Mouse (Mus musculus): Measurements from ENCODE around the gene Znrf3. TPM values are rescaled to one million over a fixed set of nuclear protein-coding genes. Genes with fewer than 3 reads are reported as not detected.
A peak's percentile ranks its signal among the peaks of the same experiment; 100 is the strongest.

Gene Znrf3
- total RNA-seq, 2 experiments from 2014 or later = 17.6 to 21.0 TPM

GRCm38 (mm10) chr11:5443511-5444233, 975 bp downstream of the Znrf3 start:
- intact Hi-C loops (cut with DNase I) = loop anchor here (10.0 kb wide), 1 partner anchor 149 kb away; no protein-coding TSS in a partner anchor
- peak; percentile 40 for DNase-seq

- intact Hi-C loops (cut with DNase I) = loop anchor here (10.0 kb wide), 1 partner anchor 148 kb away; no protein-coding TSS in a partner anchor
- no peak for DNase-seq
Measured at GRCm38 (mm10) chr11:5442590-5443021, 2.0 kb downstream of the Znrf3 start.

GRCm38 (mm10) chr11:5437646-5438045, 7.0 kb downstream of the Znrf3 start:
- no peak for DNase-seq
- intact Hi-C loops (cut with DNase I) = no loop called here

- intact Hi-C loops (cut with DNase I) = no loop called here
- no peak for DNase-seq
Measured at GRCm38 (mm10) chr11:5436988-5437387, 7.7 kb downstream of the Znrf3 start.

DNA sequence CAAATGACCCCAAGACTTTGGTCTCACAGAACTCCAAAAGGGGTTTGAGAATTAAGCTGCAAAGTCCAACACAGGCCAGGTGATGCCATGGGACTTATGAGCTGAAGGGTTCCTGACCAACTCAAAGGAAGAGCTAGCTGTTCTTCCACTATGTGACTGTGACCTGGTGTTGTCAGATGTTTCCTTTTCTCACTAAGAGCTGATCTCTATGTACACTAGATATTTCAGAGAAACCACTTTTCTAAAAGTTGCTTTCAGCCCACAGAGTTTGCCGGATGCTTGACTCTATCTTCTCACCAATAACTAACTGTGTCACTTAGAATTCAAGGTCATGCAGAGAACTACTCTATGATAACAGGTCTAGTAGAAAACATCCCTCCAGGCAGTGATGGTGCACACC, 9.2 kb downstream of the Znrf3 start:
- DNase-seq = no peak
- intact Hi-C loops (cut with DNase I) = no loop called here

- intact Hi-C loops (cut with DNase I) = no loop called here
- DNase-seq = no peak
Measured at GRCm38 (mm10) chr11:5432330-5432729, 12.3 kb downstream of the Znrf3 start.

GRCm38 (mm10) chr11:5430863-5431262, 13.8 kb downstream of the Znrf3 start:
- no peak for DNase-seq
- intact Hi-C loops (cut with DNase I) = no loop called here

- no peak for DNase-seq
- intact Hi-C loops (cut with DNase I) = no loop called here
Measured at GRCm38 (mm10) chr11:5429396-5430190, 15.1 kb downstream of the Znrf3 start.

DNA sequence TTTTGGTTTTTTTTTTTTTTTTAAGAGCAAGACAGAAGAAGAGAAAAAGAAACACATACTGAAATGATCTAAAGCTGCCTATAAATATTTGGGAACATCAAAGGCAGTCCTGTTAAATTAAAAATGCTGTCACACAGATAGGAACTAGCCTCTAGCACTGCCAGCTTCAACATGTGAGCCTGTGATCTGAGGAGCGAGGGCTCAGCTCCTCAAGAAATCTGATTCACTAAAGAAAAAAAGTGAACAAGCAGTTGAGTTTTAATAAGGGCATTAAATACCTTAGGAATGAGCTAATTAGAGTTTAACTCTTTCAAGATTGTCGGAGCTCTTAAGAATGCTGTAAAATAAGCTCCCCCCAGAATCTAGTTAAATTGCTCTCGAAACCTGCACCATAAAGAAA, 17.4 kb downstream of the Znrf3 start:
- intact Hi-C loops (cut with DNase I) = no loop called here
- DNase-seq = no peak

- DNase-seq = no peak
- intact Hi-C loops (cut with DNase I) = no loop called here
Measured at GRCm38 (mm10) chr11:5426317-5426716, 18.3 kb downstream of the Znrf3 start.

DNA sequence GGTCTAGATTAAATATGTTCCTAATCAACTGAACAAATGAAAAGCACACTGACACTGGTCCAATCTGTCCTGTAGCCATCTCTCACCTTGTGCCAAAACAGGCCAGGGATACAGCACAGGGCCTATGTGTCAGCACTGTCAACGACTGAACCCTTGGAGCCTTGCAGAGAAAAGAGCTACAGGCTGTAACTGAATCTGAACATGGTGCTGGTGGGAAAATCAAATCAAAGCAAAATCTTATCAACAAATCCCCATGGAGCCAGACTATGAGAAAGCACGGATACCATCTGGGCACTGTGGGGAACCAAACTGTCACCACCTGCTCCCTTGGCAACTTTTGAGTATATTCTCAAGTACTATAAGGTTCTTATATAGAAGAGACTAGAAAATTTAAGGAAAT, 19.5 kb downstream of the Znrf3 start:
- peak; percentile 63 for DNase-seq
- intact Hi-C loops (cut with DNase I) = no loop called here

DNA sequence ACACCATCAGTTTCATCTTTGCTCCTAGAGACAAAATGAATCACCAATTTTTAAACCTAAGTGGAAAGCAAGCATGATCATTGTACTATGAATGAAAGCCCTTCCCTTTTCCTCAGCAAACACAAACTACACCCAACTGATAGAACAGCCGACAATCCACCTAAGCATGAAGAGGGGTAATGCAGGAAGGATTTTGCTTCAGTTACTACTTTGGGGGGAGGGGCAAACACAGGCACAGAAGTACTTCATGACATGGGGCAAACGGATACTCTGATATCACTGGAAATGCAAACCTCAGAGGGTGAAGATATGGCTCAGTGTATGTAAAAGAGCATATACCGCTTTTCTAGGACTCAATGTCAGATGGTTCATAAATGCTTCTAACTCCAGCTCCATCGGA, 20.5 kb downstream of the Znrf3 start:
- DNase-seq = no peak

DNA sequence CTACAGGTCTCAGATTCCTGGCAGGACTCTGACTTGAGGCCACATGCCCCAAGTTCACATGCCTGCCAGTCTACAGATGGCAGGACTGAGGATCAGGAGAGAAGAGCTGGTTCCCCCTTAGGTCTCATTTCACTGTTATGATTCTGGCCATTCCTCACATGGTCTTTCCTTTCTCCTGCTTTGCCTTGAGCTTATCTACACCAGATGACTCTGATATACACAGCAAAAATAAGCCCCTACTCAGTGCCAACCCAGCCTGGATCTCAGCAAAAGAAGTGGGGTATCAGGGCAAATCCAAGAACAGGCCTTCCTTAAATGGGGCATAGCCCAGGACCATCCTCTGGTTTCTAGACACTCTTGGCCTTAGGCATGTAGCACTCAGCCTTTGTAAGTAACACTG, 21.6 kb downstream of the Znrf3 start:
- intact Hi-C loops (cut with DNase I) = no loop called here
- no peak for DNase-seq

More for the DNA sequence above, 20.5 kb downstream of the Znrf3 start:
- intact Hi-C loops (cut with DNase I) = no loop called here

DNA sequence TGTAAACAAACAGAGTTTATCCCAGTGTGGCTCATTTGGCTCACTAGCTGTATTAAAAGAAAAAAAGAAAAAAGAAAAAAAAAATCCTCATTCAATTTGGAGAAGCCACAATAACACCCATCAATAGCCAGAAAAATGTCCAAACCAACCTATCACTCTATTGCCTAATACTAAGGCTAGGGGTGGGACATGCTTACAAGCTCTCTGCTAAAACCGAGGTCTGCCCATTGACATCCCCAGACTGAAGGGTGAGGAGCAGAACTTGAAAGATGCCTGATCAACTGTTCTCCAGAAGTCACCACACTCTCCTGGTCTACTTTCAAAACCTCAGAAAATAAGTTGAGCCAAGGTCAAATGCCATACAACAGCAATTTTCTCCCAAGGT, 22.4 kb downstream of the Znrf3 start:
- intact Hi-C loops (cut with DNase I) = no loop called here

GRCm38 (mm10) chr11:5421506-5422251, 23.0 kb downstream of the Znrf3 start:
- DNase-seq = no peak
- intact Hi-C loops (cut with DNase I) = no loop called here

More for the DNA sequence above, 22.4 kb downstream of the Znrf3 start:
- DNase-seq = no peak

DNA sequence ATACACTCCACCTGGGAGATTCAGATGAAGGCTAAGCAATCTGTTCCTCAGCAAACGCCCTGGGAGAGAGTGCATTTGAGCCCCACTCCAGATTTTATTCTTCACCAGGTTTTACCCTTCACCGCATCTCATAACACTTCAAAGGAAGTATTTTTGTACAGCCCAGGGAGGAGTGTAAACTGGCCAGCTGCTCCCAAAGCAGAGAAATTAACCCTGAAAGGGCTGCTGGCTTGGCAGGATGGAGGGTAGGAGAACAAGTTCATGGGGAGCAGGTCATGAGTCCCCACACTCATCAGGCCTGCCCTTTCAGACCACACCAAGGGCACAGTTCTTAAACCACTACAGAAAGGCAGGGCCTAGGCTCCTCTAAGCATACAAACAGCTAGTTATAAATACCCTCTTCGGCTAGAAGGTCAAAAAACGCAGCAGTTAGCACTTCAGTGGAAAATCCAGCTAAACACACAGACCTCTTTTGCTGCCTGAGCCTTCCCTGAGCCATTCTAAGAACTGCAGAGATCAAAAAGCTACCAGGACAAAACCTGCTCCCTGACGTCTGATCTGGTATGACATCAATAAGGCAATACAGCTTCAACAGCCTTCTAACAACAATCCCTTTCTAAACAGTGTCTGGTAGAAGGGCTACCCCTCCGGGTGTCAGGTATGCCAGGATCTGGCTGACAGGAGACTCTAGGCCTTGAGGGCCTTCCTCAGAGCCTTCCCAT, 28.9 kb downstream of the Znrf3 start:
- peak; percentile 48 for DNase-seq
- intact Hi-C loops (cut with DNase I) = no loop called here

- intact Hi-C loops (cut with DNase I) = no loop called here
- no peak for DNase-seq
Measured at GRCm38 (mm10) chr11:5414856-5415616, 29.6 kb downstream of the Znrf3 start.

DNA sequence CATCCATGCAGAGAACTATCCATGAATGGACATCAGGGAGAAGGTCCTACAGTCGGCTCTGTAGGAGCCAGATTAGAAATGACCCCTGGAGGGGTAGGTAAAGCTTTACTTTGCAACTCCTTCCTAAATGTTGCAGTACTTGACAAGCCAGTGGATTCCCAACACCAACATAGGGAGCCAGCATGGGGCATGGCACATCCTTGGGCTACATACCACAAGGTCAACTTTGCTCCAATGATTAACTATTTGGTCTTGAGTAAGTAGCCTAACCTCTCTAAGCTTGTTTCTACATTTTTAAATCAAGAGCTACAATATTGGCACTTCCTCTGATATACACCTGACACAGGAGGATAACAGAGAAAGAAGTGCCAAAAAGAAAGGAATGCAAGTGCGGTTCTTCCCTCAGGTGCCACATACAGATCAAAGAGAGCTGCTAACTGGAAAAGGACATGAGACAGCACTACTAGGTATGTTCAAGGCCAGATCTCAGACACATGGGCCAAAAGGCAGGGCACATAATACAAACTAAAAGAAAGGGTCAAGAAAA, 31.9 kb downstream of the Znrf3 start:
- no peak for DNase-seq
- intact Hi-C loops (cut with DNase I) = no loop called here

DNA sequence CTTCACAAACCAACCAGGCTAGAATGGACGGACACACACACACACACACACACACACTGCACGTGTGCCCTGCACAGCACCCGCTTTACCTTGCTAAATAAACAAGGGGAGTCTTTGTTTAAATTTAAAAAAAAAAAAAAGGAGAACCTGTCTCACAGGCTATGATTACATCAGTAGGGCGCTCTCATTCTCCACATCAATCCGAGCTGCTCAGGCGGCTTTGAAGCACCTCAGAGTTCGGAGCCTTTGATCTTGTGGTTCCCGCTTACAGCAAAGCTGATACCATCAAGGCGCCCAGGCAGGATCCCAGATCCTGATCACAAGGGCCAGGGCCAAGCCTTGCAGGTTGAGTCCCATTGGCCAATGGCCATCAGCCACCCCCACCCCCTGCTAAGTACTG, 33.1 kb downstream of the Znrf3 start:
- intact Hi-C loops (cut with DNase I) = no loop called here
- DNase-seq = peak; percentile 53

DNA sequence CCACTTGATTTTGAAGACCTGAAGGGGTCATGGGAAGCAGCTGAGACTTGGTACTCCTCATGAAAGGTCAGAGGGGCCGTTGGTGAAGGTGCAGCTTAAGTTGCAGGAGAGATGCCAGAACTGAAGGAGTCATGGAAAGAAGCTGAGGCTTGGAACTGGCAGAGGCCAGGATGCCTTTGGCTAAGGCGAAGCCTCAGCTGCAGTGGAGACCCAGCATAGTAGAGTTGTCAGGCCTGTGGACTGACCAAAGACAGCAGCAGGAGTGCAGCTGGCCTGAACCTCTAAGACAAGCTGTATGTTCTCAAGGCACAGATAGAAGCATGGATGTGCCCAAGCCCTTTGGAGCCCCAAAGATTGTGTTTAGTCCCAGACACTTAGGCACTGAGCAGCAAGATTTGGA, 40.5 kb downstream of the Znrf3 start:
- intact Hi-C loops (cut with DNase I) = no loop called here
- DNase-seq = no peak
